Mouse (Mus musculus): ENCODE measurements around the gene Wt1. TPM values are rescaled to one million over a fixed set of nuclear protein-coding genes. Genes with fewer than 3 reads are reported as not detected.

Gene Wt1
- polyA plus RNA-seq, 1 experiment from 2014 or later, result 18.6 TPM

DNA sequence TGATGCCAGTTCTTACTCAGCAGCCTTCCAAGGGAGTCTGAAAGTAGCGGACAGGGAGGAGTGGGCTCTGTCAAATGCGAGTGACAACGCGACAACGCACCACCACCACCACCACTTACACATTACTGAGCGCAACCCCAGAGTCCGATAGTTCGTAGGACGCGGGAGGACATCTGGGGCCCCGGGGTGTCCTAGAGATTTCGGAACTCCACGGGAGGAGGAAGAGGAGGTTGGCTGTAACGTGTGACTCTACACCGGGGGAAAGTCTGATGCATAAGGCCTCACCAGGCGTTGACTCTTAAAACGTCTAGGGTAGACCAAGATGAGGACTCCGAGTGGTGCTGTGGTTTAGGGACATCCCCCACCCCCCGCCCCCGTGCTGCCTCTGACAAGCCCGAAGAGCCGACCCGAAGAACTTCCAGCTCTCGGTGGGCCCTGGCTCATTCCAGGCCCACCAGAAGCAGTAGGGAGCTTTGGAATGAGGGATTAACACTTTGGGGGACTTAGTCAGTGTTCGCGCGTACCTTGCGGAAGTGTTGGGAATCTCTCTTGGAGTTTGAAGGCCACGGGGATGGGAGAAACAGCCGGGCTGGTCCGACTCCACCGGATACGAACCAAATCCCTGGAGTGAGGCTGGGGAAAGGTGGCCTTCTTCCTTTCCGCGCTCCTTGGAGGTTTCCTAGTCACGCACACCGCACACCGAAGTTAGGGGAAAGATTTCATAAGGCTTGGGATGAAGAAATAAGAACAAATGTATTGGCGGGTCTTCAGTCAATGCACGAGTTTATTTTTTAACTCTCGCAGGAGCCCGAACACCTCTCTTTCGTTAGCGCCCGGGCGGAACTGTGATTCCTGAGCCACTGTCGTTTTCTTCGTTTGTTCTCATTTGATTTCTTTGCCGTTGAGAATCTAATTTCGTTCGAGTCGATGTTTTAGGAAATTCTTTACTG is 1.5 kb downstream of the Wt1 start:
- peaks cover 69% of the 10 kb centered on the region for H3K27me3 ChIP-seq (ENCODE audit: control insufficient read depth, insufficient read depth, low read length)
- H3K4me1 ChIP-seq (ENCODE audit: control insufficient read depth, insufficient read depth, low read length), result 0 out of 2 replicates have a peak, but pooled peaks cover 10% of the 10 kb centered on the region
- H3K9ac ChIP-seq (replicated peaks; ENCODE audit: low read depth, low read length), result peak overlapping the region; percentile 30; the same call in 1 of the 2 replicates
- H3K4me3 ChIP-seq (ENCODE audit: low read depth, low read length), result peak overlapping the region; percentile 41
- peak overlapping the region; percentile 29; the same call in 1 of the 2 replicates for H3K27ac ChIP-seq (ENCODE audit: low read length)
- H3K9me3 ChIP-seq (ENCODE audit: control insufficient read depth, low read depth, low read length), result no peaks in the 10 kb centered on the region
- no peaks in the 10 kb centered on the region for H3K36me3 ChIP-seq (ENCODE audit: control insufficient read depth, insufficient read depth, low read length)
- ATAC-seq (ENCODE audit: insufficient number of reproducible peaks, insufficient read depth, low FRiP score, low read depth), result no peak
- WGBS, result 2% methylated on average over 52 of the region's 52 CpGs
- peak overlapping the region; percentile 39; the same call in 1 of the 2 replicates for H3K4me2 ChIP-seq (replicated peaks; ENCODE audit: low read depth, low read length)

DNA sequence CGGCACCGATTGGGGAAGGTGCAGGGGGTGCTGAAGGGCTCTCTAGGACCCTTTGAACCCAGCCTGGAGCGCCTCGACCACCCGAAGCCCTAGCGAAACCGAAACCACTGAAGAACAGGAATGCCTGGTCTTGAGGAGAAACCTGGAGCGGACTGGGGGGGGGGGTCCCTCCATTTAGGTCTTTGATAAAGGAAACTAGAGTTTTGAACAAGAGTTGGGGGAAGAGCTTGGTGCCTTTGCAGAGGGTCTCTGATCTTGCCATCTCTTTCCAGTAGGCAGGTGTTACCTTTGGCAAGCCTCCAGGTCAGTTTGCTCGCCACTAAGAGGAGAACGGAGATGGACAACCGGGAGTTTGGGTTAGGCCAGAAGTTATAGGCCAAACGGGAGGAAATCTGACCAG is 2.2 kb downstream of the Wt1 start:
- H3K27ac ChIP-seq (ENCODE audit: low read length), result peak overlapping the region; percentile 6; the same call in 1 of the 2 replicates
- H3K9ac ChIP-seq (replicated peaks; ENCODE audit: low read depth, low read length), result no peak overlapping the region; the same call in 1 of the 2 replicates
- no peak for ATAC-seq (ENCODE audit: insufficient number of reproducible peaks, insufficient read depth, low FRiP score, low read depth)
- H3K36me3 ChIP-seq (ENCODE audit: control insufficient read depth, insufficient read depth, low read length), result no peaks in the 10 kb centered on the region
- WGBS, result 10% methylated on average over 12 of the region's 12 CpGs
- 0 out of 2 replicates have a peak, but pooled peaks cover 10% of the 10 kb centered on the region for H3K4me1 ChIP-seq (ENCODE audit: control insufficient read depth, insufficient read depth, low read length)
- no peaks in the 10 kb centered on the region for H3K9me3 ChIP-seq (ENCODE audit: control insufficient read depth, low read depth, low read length)
- H3K4me2 ChIP-seq (replicated peaks; ENCODE audit: low read depth, low read length), result peak overlapping the region; percentile 23
- H3K27me3 ChIP-seq (ENCODE audit: control insufficient read depth, insufficient read depth, low read length), result peaks cover 69% of the 10 kb centered on the region
- H3K4me3 ChIP-seq (ENCODE audit: low read depth, low read length), result peak overlapping the region; percentile 41

DNA sequence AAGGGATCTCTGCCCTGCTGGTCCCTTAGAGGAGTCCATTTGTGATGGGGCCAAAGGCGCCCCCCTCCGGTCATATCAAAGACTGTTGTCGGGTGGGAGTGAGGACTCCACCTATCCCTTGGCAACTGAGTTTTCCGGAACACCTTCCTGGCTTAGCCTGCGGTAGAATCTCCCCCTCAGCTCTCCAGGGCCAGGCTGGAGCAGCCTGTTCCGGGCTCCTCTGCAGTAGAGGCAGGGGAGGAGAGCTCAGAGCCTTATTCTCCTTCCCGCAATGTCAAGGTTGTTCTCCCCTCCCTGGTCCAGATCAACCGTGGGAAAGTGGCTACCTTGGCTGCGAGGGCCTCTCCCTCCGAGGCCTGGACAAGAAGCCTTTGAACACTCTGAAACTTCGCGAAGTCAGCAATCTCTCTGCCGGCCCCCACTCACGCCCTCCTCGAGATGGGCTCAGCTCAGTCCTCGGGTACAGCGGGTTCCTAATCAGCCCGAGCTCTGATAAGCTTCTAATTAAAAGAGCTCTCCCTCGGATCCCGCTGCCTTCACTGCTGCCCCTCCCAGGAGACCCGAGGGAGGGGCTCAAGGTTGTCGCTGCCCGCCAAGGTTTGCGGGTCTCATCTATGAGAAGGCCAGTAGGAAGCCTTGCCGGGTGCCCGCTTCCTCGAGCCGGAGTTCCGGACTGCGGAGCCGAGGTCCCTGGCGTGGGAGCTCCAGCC is 4.2 kb downstream of the Wt1 start:
- no peak for ATAC-seq (ENCODE audit: insufficient number of reproducible peaks, insufficient read depth, low FRiP score, low read depth)
- Histone ChIP-seq H3K27ac (ENCODE audit: low read length) (no peak overlapping the region; the same call in 1 of the 2 replicates), H3K4me2 (replicated peaks; ENCODE audit: low read depth, low read length) (peak overlapping the region; percentile 13), H3K9ac (replicated peaks; ENCODE audit: low read depth, low read length) (peak overlapping the region; percentile 19; the same call in 1 of the 2 replicates), H3K4me1 (ENCODE audit: control insufficient read depth, insufficient read depth, low read length) (0 out of 2 replicates have a peak, but pooled peaks cover 10% of the 10 kb centered on the region), H3K27me3 (ENCODE audit: control insufficient read depth, insufficient read depth, low read length) (peaks cover 57% of the 10 kb centered on the region), H3K36me3 (ENCODE audit: control insufficient read depth, insufficient read depth, low read length) (no peaks in the 10 kb centered on the region), H3K4me3 (ENCODE audit: low read depth, low read length) (peak overlapping the region; percentile 16; the same call in 1 of the 2 replicates), H3K9me3 (ENCODE audit: control insufficient read depth, low read depth, low read length) (no peaks in the 10 kb centered on the region)
- 4% methylated on average over 32 of the region's 32 CpGs for WGBS

DNA sequence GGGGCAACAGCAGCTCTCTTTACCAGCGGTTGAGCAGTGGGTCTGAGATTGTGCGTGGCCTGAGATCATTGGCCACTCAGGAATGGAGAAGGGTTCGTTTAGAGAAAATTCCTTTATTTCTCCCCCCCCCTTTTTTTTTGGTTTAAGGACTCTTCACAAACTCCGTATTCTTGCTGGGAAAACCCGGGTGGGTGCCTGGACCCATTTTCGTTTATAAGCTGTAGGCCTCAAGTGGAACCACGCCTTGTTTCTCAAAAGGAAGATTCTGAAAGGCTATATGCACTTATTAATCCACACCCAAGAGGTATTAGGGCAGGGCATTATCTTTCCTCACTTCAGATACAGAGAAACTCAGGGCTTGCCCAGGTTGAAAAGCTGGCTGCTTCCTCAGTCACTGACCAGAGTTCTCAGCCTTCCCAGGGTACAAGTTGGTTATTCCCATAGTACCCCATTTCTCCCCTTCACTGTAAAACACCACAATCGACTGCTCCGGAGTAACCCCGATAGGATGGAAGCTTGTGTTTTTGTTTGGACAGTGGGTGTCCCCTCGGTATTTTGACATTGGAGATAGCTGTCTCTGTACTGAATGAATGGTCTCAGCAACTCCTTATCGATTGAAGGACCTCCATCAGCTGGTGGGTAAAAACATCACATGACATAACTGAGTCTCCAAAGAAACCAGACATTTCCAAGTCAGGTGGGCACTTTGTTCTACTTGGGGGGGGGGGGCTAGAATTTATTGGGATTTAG is 4.9 kb downstream of the Wt1 start:
- WGBS, result 17% methylated on average over 12 of the region's 12 CpGs
- Histone ChIP-seq H3K27ac (ENCODE audit: low read length) (no peak overlapping the region; the same call in 1 of the 2 replicates), H3K9ac (replicated peaks; ENCODE audit: low read depth, low read length) (peak overlapping the region; percentile 19; the same call in 1 of the 2 replicates), H3K4me1 (ENCODE audit: control insufficient read depth, insufficient read depth, low read length) (0 out of 2 replicates have a peak, but pooled peaks cover 10% of the 10 kb centered on the region), H3K9me3 (ENCODE audit: control insufficient read depth, low read depth, low read length) (no peaks in the 10 kb centered on the region), H3K36me3 (ENCODE audit: control insufficient read depth, insufficient read depth, low read length) (no peaks in the 10 kb centered on the region), H3K4me2 (replicated peaks; ENCODE audit: low read depth, low read length) (peak overlapping the region; percentile 18), H3K27me3 (ENCODE audit: control insufficient read depth, insufficient read depth, low read length) (peaks cover 56% of the 10 kb centered on the region), H3K4me3 (ENCODE audit: low read depth, low read length) (peak overlapping the region; percentile 16; the same call in 1 of the 2 replicates)
- ATAC-seq (ENCODE audit: insufficient number of reproducible peaks, insufficient read depth, low FRiP score, low read depth), result no peak

DNA sequence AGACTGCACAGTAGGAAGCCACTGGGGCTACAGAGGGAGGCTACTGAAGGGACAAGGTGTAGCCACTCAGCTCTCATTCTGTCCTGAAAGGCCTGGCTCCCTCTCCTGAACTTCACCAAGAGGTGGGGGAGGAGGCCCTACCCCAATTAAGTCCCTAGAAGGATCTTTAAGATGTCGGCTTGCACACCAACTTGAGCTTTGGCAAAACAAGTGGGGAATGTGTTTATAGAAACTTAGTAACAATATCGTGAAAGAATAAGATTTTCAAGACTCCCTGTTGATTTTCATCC is 5.4 kb downstream of the Wt1 start:
- H3K9me3 ChIP-seq (ENCODE audit: control insufficient read depth, low read depth, low read length), result no peaks in the 10 kb centered on the region
- H3K27me3 ChIP-seq (ENCODE audit: control insufficient read depth, insufficient read depth, low read length), result peaks cover 57% of the 10 kb centered on the region
- 12% methylated on average over 2 of the region's 2 CpGs for WGBS
- 0 out of 2 replicates have a peak, but pooled peaks cover 5% of the 10 kb centered on the region for H3K4me1 ChIP-seq (ENCODE audit: control insufficient read depth, insufficient read depth, low read length)
- no peak overlapping the region for H3K4me3 ChIP-seq (ENCODE audit: low read depth, low read length)
- H3K4me2 ChIP-seq (replicated peaks; ENCODE audit: low read depth, low read length), result 0 out of 2 replicates have a peak overlapping the region, but pooled peaks have one; percentile 18
- H3K27ac ChIP-seq (ENCODE audit: low read length), result no peak overlapping the region
- no peak overlapping the region for H3K9ac ChIP-seq (replicated peaks; ENCODE audit: low read depth, low read length)
- ATAC-seq (ENCODE audit: insufficient number of reproducible peaks, insufficient read depth, low FRiP score, low read depth), result no peak
- H3K36me3 ChIP-seq (ENCODE audit: control insufficient read depth, insufficient read depth, low read length), result no peaks in the 10 kb centered on the region

DNA sequence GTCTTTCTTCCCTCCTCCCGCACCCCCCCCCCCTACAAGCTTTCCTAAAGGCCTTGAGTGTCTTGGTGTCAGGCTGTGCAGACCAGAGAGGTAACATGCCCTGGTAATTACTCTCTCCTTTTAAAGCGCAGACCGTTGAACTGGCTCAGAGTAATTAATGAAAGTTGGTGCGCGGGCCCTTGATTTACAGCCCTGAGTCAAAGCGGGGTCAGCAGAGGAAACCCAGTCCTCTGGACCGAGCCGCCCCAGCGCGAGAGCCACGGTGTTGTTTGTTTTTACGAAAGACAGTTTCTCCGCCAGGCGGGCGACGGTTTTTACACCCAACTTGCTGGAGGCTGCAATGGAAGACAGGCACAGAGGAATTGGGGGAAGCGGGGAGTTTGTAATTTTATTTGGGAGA is 6.0 kb downstream of the Wt1 start:
- ATAC-seq (ENCODE audit: insufficient number of reproducible peaks, insufficient read depth, low FRiP score, low read depth), result no peak
- H3K4me1 ChIP-seq (ENCODE audit: control insufficient read depth, insufficient read depth, low read length), result 0 out of 2 replicates have a peak, but pooled peaks cover 5% of the 10 kb centered on the region
- H3K4me3 ChIP-seq (ENCODE audit: low read depth, low read length), result no peak overlapping the region
- no peaks in the 10 kb centered on the region for H3K36me3 ChIP-seq (ENCODE audit: control insufficient read depth, insufficient read depth, low read length)
- 0 out of 2 replicates have a peak overlapping the region, but pooled peaks have one; percentile 18 for H3K4me2 ChIP-seq (replicated peaks; ENCODE audit: low read depth, low read length)
- H3K9me3 ChIP-seq (ENCODE audit: control insufficient read depth, low read depth, low read length), result no peaks in the 10 kb centered on the region
- peaks cover 56% of the 10 kb centered on the region for H3K27me3 ChIP-seq (ENCODE audit: control insufficient read depth, insufficient read depth, low read length)
- H3K27ac ChIP-seq (ENCODE audit: low read length), result no peak overlapping the region
- no peak overlapping the region for H3K9ac ChIP-seq (replicated peaks; ENCODE audit: low read depth, low read length)
- 2% methylated on average over 17 of the region's 17 CpGs for WGBS

DNA sequence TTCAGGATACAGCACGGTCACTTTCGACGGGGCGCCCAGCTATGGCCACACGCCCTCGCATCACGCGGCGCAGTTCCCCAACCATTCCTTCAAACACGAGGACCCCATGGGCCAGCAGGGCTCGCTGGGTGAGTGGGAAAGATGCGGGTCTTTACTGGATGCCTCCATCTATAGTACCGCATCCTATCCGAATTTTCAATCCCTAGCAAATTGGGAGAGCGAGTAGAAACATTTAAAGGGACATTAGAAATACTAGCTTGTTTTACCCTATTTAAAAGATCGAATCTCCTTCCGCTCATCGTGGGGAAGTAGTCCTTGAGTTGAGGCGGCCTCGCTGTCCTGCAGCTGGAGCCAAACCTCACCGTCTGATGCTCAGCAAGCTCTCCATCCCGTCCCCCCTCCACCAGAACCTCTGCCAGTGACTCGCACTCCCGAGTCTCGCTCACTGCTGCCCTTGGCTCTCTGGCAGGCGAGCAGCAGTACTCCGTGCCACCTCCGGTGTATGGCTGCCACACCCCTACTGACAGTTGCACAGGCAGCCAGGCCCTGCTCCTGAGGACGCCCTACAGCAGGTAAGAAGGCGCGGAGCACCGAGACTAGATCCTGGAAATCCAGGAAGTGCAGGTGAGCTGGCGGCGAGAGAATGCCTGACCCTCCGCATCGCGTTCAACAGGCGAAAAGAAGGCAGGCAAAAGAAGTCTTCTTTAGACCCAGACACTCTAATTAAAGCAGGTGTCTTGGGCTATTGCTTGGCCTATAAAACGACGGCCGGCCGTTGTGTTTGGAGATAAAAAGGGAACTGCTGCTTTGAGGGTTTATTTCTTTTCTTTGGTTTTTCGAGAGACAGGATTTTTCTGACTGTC is 6.8 kb downstream of the Wt1 start:
- peak overlapping the region; percentile 9; the same call in 1 of the 2 replicates for H3K4me3 ChIP-seq (ENCODE audit: low read depth, low read length)
- H3K27me3 ChIP-seq (ENCODE audit: control insufficient read depth, insufficient read depth, low read length), result peaks cover 57% of the 10 kb centered on the region
- H3K9me3 ChIP-seq (ENCODE audit: control insufficient read depth, low read depth, low read length), result no peaks in the 10 kb centered on the region
- no peak overlapping the region; the same call in 1 of the 2 replicates for H3K4me2 ChIP-seq (replicated peaks; ENCODE audit: low read depth, low read length)
- H3K27ac ChIP-seq (ENCODE audit: low read length), result peak overlapping the region; percentile 44; the same call in 1 of the 2 replicates
- ATAC-seq (ENCODE audit: insufficient number of reproducible peaks, insufficient read depth, low FRiP score, low read depth), result no peak
- H3K4me1 ChIP-seq (ENCODE audit: control insufficient read depth, insufficient read depth, low read length), result 0 out of 2 replicates have a peak, but pooled peaks cover 3% of the 10 kb centered on the region
- H3K9ac ChIP-seq (replicated peaks; ENCODE audit: low read depth, low read length), result no peak overlapping the region; the same call in 1 of the 2 replicates
- H3K36me3 ChIP-seq (ENCODE audit: control insufficient read depth, insufficient read depth, low read length), result no peaks in the 10 kb centered on the region
- 8% methylated on average over 43 of the region's 43 CpGs for WGBS
